Mouse (Mus musculus) embryonic fibroblast, embryonic 13.5 days (primary cell): Measurements from ENCODE around the gene Ephb2.

Experiments
- CTCF ChIP-seq: IDR thresholded peaks from 2 replicates; pipeline ENCODE4 v1.5.1; 2011; ENCODE audit warnings: mild to moderate bottlenecking, control low read depth, low read length, moderate library complexity, borderline replicate concordance; ENCODE audit not compliant: insufficient read depth
- POLR2A ChIP-seq: IDR thresholded peaks from 2 replicates; pipeline ENCODE4 v1.6.1; 2011; ENCODE audit warnings: low read depth, mild to moderate bottlenecking, control low read depth, low read length, moderate library complexity

DNA sequence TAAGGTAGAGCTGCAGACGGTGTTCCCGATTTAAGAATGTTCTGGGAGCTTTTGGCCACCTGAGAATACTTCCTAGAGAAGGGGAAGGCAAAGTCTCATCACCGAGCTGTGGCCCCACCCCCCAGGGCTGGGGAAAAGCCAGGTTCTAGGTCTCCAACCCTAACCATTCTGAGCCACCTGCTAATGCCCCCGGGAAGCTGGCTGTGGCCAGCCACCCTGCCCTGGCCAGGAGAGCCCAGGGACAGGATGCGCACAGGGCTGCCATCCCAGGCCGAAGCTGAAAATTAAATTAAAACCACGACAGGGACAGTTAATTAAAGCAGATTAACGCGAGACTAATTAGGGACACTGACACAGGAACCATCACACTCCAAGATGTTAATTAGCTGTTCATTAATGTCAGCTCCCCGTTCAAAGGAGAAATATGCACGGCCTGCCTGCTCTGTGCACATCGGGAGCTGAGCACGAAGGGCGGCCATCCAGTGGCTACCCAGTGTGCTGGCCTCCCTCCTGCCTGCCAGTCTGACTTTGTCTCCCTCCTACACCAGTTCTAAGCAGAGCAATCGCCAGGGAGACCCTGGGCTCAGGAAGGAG lies 101.5 kb downstream of the Ephb2 start:
- TF ChIP-seq CTCF (no peak), POLR2A (no peak)
